Mouse (Mus musculus) embryo, embryonic 11 days (tissue): ENCODE data around the gene Cyp4v3.
"Not testable (repeated sequence)": the region's sequence is repeated elsewhere in the genome, so short reads cannot be mapped to it uniquely, and the experiment has no call there.

ENCODE experiments used
- DNase-seq: peaks from one replicate; pipeline ENCODE4 v3.0.0-alpha.2; 2015

The Cyp4v3 gene

DNA sequence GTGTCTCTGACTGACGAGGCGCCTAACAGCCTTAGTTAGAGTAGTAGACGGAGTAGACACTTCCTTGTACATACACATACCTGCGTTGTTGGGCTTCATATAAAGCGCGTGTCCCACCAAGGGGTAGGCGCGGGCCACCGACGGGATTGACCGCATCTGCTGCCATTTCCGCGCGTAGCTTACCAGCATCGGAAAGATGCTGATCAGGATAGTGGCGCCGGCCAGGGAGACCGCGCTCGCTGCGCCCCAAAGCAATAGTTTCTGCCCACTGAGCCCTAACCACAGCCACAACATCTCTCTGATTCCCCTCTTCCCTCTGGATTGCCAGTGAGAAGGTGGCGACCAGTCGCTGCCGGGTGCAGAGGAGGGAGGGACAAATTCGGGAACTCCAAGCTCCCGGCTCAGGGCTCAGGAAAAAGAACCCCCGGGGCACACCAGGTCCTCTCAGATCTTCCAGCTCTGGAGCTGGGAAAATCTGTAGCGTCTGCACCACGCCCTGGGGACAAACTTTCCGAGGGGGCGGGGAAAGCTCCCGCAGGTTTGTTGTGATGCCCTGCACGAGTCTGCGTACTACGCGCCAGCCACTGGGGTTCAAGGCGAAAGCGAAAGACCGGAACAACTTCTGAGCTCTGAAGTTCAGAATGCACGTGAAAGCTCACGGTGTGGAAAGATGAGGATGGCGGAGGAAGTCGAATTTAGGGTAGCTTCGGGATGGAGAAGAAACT is at the start of gene Cyp4v3:
Cyp4v3 (minus strand) TSS at position 532 of the 725 bp plus-strand sequence.
- DNase-seq, result peak; percentile 82

DNA sequence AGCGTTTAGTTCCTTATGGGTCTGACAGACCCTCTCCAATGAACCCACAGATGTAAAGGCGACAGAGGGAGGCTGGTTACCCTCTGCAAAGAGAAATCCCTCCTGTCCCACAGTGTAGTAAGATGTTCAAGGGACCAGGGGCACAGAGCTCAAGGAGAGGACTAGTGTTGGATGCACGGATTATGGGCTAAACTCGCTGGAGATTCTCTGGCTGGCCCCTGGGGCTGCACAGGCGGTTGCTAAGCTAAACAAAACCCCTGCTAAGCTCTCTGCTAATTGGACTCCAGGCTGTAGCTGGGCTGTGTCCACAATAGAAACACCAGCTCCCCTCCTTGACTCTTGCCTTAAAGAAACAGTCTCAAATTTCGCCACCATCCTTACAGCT is 48.9 kb upstream of the Cyp4v3 start, which contains the start of gene Fam149a:
Fam149a (minus strand) TSS at position 329 of the 385 bp plus-strand sequence.
- peak; percentile 55 for DNase-seq

DNA sequence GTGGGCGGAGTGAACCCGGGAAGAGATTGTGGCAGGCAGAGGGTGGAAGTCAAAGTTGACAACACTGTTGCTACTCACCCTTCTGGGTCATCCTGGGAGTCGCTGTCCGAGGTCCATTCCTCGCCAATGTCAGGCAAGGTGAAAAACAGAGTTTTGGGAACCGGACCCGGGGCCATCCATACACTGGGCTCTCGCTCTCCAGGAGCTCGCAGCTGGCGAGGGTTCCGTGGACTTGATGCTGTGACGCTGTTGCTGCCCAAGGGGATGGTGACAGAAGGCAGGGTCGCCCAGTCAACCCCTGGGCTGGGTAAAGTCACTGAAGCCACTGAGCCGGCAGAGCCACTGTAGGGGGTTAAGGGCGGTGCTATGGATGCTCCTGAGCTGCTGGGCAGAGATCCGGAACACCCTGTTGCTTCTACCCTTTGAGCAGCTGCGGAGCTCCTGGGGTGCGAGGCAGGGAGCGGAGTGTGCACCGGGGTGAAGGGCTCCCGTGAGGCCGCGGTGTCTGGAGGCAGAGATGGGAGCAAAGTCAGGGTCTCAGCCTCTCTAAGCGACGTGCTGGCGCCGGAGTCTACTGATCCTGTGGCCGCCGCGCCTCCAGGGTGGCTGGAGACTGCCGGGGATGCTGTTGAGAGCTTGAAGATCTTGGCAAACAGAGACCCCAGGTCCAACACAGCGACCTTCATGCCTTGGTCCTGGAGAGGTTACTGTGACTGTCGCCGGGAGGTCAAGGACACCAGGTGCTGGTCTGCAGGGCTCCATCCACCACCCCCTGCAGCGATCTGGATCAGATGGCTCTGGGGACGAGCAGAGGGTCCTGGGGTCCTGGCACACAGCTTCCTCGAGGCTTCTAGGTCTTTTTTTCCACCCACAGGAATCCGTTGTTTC is 48.3 kb upstream of the Cyp4v3 start:
- peak; percentile 34 for DNase-seq

DNA sequence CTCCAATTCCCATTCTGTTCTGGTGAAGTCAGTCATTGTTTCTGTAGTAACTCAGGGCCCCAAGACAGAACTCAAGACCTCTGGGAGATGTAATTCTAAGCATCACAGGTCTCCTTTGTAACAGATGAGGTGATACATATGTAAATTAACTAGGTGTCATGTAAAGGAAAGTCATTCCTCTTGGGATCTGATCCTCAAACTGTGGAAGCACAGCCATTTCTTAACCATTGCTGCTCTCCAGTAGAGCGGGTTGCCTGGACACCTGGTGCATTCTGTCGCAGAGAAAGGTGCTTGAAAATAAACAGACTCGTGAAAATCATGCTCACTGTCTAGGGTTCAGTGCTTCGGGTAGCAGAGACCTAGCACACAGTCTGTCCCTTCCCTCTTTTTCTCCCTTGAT is 47.6 kb upstream of the Cyp4v3 start:
- no peak for DNase-seq

DNA sequence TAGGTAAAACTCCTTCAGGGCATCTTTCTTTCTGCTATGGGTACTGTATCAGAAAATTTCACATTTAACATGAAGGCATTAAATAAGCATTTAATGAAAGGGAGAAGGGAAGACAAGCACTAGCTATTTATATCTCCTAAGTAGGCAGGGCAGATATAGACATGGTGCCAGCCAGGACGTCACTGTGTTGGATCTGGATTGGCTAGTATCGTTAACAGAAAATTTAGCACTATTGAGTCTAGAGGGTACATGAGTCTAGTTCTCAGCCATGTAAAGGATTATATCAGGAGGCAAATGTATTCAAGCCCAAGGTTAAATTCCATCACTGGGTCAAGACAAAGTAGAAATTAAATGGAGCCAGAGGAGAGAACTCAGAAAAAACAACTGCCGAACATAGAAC is 41.1 kb upstream of the Cyp4v3 start:
- DNase-seq, result no peak

DNA sequence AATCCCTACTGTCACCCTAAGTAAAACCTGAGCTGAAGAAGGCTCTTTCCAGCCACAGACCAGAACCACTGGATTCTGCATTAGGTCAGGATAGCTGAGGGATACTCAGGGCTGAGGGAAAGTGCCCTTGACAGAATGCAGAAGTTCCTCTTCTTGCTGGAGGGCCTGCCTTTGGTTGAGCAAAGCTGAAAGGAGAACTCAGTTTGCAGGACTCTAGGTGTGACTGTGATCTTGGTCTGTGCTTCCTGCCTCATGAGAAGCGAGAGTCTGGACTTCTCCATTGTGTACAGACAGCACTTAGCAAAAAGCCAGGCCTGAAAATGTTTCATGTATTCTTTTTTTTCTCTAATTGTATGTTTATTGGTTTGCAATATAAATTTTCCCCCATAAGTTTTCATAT is 34.1 kb upstream of the Cyp4v3 start:
- DNase-seq, result no peak

DNA sequence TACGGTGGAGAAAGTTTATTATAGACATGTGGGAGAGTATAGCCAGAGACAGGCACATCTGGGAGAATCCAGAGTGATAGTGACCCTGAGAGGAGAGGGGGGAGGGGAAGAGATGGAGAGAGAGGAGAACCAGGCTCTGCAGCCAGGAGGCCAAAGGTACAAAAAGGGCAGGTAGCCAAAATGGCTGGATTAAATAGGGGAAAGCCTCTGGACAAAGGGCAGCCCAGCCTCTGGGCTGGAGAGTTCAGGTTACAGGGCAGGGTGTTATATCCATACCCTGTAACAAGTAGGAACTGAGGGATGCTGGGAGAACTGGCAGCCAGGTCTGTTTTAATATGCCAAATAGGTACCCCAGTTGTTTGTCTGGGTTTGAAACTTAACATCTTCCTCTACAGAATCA is 30.2 kb upstream of the Cyp4v3 start:
- no peak for DNase-seq

DNA sequence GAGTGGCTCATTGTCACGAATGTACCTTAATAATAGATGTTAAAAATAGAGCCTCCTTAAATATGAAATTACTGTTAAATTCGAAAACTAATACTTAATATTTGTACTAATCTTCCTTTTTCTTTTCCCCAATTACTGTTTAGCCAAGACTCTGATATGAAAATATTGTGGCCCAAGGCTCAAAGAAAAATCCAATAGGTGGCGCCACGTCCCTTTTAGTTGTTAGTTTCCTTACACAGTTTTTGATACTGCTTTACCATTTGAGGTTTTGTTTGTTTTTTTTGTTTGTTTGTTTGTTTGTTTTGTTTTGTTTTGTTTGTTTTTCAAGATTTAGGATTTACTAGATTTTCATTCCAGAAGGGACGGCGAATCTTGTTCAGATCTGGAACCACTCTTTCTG is 29.3 kb upstream of the Cyp4v3 start:
- DNase-seq, result peak; percentile 55

DNA sequence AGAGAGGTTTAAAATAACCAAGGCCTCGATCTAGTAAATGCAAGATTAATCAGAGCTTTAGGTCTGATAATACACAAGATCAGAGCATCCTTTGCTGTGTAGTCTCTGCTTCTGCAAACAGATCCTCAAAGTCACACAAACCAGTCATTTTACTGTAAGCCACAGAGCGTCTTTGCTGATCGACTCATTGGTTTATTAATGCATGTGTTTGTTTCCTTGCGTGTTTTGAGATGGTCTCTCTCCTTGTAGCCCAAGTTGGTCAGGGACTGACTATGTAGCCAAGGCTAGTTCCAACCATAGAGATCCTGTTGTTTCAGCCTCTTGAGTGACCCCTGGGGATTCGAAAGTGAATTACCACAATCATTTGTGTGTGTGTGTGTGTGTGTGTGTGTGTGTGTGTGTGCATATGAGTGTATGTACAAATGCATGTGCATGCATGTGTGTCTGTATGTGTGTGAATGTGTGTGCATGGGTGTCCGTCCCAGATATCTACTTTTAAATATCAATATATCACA is 26.1 kb upstream of the Cyp4v3 start:
- DNase-seq, result peak; percentile 35

DNA sequence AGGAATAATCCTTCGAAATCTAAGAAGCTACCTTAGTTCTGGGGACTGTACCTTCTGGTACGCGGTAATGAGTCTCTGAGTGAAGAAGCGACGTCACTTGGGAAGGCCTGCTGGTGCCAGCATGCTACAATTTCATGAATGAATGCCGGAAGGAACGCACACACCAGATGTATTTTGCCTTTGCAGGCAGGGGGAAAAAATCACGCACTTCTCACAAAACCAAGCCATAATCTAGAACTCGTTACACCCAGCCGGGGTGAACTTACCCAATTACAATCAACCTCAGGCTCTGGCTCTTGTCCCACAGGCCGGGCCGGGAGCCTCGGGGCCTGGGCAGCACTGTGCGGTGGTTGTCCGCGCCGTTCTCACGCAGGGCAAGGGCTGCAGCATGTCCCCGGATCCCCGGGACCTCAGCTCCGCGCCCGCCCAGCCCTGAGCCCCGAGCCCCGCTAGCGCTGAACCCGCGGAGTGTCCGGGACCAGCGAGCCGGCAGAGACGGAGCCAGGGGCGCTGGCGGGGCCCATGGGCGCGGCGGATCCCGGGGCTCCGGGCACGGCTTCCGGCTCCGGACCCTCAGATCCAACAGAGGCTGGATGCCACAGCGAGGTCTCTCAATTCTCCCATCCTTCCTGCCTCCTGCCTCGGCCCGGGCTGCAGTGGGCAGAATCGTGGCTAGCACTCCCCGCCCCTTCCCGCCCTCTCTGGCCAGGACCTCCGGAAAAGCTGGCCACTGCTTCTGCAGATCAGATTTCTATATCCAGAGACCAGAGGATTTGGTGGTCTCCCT is 25.3 kb upstream of the Cyp4v3 start:
- DNase-seq, result peak; percentile 74

DNA sequence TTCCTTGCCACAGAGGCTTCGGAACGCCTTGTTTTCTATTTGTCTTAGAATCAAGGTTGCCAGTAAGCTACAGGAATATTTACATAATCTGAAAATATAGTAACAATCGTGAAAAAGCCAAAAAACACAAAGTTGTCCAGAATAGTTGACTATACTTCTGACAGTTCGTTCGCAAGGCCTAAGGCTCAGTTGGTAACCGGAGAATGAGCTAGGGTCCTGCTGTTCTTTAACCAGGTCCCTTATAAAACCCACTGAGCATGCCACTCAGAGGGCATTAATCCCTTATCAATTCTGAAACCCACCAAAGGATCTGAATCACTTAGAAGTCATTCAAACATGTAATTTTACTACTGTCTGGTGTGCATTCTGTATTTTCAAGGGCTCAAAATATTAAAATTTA is 22.8 kb upstream of the Cyp4v3 start:
- no peak for DNase-seq

DNA sequence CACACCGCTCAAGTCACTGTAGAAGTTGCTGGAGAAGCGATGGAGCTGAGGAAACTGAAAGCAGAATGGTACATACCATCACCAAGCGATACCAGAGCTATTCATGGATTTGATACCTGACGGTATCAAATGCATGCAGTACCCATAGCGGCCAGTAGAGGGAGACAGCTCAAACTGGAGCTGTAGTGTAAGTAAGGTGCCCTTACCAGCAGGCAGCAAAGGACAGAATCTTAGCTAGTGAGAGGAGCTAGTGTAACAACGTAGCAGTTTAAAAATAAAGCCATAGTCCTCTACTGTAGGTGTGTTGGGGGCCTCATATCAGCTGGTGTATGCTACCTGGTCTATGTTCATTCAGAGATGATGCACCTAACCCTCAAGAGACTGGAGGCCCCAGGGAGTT is 12.0 kb upstream of the Cyp4v3 start:
- DNase-seq, result peak; percentile 80

DNA sequence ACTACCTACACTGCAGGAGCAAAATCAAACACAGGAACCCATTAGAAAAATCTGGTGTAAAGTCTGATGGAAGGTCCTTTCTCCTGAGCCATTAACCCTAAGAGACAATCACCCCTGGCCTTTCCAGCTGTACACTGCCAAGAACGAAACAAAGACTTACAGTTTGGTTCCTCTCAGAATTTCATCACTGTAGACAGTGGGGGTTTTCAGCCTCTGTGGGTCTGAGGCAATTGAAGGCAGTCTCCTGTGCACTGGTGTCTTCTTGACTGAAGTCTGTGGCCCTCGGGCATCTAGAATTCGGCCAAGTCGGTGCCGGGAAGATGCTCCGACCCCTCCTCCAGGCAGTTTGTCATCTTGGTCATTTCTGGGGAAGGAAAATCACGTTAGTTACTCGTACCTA is 11.3 kb upstream of the Cyp4v3 start:
- DNase-seq, result no peak

DNA sequence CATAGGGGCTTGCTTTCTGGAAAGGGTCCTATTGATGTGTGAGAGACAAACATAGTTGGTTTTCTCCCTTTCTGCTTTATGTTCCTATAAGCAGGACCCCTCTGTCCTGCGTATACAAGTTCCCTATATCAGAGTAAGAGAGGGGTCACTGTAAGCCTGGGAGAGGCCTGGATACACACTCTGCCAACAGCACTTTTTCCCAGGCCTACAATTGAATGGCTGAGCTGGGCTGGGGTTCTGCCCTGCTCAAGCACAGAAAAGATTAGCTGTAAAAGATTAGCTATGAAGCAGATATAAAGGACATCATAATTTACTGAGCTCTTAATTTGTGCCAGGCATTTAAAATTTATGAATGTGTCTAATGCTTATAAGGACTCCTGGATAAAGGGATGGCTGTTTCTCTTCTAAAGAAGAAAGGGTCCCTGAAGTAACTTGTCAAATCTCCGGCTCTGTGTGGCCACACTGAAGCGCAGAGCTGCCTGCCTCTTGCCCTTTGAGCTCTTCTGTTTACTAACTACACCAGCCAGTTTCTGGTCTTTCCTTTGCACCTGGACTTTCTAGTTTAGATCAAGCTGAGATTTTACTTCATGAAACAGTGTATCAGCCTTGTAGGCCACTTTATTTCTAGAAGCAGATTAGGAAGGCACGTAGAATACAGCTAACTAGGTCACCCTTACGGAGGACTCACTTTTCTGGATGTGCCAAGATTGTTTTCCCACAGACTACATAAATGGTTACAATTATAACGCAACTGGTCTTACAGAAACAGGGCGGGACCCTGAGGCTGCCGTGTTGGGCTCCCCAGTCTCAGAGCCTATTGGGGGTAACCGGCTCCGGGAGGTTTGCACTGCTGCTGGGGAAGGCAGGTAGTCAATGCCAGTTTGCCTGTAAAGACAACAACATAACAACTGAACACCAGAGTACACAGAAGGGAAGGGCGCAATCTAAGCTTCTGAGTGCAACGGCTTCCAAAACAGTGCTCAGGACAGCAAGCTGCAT is 8.9 kb upstream of the Cyp4v3 start:
- DNase-seq, result no peak

DNA sequence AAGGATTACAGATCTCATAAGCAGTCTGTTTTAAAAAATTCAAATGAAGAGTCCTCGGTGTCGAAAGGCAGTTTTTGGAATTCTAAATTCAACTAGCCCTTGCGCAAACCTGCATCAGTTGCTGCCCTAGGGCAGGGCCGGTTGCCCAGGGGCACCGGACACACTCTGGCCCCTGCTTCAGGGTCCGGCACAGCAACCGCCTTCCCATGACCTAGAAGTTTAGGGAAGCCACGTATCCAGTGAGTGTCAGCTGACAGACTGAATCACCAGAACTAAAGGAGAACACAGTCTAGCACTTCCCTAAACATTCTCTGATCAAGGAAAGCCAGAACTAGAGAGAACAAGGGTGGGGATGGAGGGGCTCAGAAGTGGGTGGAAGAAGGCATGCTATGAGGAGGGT is 477 bp upstream of the Cyp4v3 start:
- peak; percentile 28 for DNase-seq

DNA sequence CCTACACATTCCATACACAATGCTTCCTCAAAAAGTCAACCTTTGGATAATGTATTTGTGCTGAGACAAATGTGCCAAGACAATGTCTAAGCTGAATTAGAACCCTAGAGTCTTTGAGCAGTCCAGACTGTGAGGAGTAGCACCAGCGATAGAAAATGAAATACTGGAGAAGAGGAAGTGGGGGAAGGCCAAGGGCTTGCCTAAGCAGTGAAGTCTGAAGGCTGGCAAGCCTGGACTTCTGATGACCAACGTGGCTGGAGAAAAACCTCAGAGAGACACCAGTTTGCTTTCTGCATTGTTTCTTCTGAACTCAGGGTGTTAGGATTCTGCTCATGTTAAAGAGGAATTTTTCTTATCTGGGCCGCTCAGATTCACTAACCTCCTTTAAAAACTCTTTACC is 2.2 kb downstream of the Cyp4v3 start:
- no peak for DNase-seq

DNA sequence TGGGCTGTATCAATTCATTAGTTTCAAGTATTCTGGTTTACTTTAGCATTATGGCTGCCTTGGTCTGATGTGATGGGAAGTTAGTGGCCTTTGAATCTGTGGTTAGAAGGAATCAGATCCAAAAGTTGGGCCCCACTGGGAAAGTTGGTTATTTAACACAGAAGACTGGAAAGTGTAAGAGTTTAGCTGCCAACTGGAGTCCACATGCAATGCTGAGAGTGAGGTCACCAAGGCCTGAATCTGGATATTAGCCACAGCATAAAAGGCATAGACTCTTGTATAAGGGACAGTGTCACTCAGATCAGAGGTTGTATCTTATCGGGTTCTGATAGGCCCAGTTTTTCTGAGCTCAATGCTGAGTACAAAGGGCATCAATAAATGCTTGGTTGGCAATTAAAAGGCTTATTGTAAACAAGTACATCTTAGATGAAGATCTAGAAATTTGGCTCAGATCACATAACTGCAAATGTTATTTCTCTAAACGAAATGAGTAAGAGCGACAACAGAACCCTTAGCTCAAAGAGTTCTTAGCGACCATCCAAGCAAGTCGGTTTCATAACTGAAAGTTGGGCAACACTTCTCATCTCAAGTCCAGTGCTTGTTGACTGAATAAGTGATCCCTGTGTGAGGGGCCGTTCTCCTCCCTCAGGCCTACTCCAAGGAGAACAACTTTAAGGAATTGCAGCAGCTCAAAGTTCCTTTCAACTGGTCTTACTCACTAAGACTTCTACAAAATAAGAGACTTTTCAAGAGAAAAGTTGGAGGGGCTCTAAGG is 3.6 kb downstream of the Cyp4v3 start:
- no peak for DNase-seq

DNA sequence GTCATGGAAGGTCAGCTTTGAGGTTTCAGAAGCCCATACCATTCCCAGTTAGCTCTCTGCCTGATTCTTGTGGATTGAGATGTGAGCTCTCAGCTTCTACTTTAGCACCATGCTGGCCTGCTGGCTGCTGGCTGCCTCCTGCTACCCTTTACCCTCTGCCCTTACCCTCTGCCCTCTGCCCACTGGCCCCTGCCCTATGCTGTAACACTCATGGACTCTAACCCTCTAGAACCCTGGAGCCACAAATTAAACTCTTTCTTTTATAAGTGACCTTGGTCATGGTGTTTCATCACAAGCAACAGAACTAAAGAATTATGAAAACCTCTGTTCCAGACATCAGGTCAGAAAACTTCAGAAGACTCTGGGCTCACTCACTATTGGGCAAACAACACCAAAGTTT is 5.9 kb downstream of the Cyp4v3 start:
- not testable (repeated sequence) for DNase-seq

DNA sequence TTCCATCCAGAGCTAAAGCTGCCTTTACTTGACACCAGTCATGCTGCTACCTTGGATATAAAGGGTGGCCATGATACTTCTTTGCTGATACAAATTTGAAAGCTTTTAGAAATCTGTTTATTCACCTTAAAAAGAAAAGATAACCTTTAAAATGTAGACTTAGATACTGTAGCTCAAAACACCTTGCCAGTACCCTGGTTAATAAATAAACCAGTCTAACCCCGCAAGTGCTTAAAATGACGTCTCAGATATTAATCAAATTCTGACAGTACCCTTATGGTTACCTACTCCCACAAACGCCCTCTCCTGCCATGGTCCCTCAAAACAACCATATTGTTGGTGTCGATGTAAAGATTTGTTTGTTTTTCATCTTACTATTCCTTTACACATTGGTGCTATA is 8.9 kb downstream of the Cyp4v3 start:
- DNase-seq, result no peak

DNA sequence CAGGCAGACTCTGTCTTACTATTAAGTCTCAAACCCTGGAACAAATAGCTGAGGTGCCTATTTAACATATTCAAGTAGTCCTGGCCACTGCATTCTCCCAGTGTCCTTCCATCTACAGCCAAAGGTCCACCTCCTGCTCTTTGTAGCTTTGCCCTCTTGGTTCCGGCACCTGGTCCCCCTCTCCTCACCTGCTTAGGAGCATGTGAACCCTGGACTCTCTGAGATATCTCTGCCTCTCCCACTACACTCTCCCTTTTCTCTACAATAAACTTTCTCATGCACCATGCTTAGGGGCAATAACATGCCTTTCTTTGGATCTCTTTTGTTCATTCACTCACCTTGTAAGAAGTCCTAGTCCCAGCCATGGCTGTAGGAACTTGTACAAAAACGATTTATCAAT is 11.7 kb downstream of the Cyp4v3 start:
- DNase-seq, result no peak

DNA sequence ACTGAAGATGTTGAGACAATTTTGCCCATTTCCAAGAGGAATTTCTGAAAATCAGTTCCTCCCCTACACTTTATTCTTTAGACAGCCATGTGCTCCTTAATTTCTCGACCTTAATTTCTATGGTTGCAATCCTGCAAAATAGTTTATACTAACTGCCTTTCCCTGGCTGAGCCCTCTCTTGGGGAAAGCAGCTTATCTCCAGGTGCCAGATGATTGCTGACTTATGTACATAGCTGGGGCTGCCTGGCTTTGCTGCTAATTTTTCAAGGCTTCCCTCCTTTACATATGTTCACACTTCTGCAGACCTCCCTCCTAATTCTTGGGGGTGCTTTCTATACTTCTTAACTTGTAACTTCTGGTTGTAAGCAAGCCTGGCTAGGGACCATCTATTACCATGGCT is 12.1 kb downstream of the Cyp4v3 start:
- DNase-seq, result no peak
